Mouse (Mus musculus) heart, postnatal 0 days (tissue): ENCODE measurements around the gene Mtx2.

Source experiments
- CTCF ChIP-seq: IDR thresholded peaks from 2 replicates; pipeline ENCODE4 v1.5.1; 2016; ENCODE audit warnings: antibody characterized with exemption, control low read depth, low read depth
- EP300 ChIP-seq: IDR thresholded peaks from 2 replicates; pipeline ENCODE4 v1.6.1; 2016; ENCODE audit warnings: antibody characterized with exemption, low read depth

GRCm38 (mm10) chr2:74795531-74795930 is 30.1 kb upstream of the Mtx2 start:
- no peak for TF ChIP-seq EP300
- TF ChIP-seq CTCF = no peak
